Mouse (Mus musculus): ENCODE measurements around the gene 4921517D22Rik. TPM values are rescaled to one million over a fixed set of nuclear protein-coding genes. Genes with fewer than 3 reads are reported as not detected.

4921517D22Rik gene
- polyA plus RNA-seq, 1 experiment, result not detected

DNA sequence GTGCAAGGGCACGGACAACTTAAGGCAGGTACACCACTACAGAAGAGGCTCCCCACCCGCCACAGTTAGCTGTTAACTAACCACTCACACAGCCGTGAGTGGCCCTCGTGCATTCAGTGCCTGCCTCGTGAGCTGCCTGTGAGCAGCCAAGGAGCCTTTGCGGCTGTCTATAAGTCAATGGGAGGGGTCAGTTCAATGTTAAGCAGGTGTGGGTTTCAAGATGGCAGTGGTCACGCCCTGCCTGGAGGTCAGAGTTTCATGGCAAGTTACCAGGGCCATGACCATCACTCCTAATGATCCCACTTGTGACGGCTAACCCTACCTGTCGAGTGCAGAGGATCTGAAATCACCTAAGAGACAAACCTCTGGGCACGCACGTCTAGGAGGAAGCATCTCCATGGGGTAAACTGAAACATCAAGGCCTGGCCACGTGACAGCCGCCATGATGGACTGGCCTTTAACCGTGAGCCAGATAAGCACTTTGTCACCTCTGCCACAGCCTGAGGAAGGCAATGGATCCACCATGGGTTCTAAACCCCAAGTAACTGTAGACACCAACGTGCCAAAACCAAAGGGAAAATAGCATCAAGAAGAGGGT lies 38.1 kb downstream of the 4921517D22Rik start:
- H3K4me1 ChIP-seq (ENCODE audit: control insufficient read depth, insufficient read depth, insufficient read length), result peaks cover 16% of the 10 kb centered on the region
- no peaks in the 10 kb centered on the region for H3K36me3 ChIP-seq (ENCODE audit: control insufficient read depth, insufficient read depth, low read length)
- TF ChIP-seq CTCF (IDR thresholded peaks at IDR 0.05; ENCODE audit: extremely low read depth, insufficient read depth, insufficient read length, insufficient replicate concordance) (no peak), POLR2A (IDR thresholded peaks at IDR 0.05; ENCODE audit: low read depth, low read length) (no peak)
- H3K4me3 ChIP-seq (ENCODE audit: extremely low read depth, insufficient read depth, insufficient read length), result no peak overlapping the region
- peak overlapping the region; percentile 30 for H3K27ac ChIP-seq (ENCODE audit: insufficient read depth, low read length)
- no peaks in the 10 kb centered on the region for H3K27me3 ChIP-seq (ENCODE audit: control insufficient read depth, insufficient read depth, low read length)
- WGBS, result 82% methylated on average over 15 of the region's 15 CpGs
- no peak for DNase-seq (ENCODE audit: low read depth in 1 of 2, low spot score in 2 of 2)

DNA sequence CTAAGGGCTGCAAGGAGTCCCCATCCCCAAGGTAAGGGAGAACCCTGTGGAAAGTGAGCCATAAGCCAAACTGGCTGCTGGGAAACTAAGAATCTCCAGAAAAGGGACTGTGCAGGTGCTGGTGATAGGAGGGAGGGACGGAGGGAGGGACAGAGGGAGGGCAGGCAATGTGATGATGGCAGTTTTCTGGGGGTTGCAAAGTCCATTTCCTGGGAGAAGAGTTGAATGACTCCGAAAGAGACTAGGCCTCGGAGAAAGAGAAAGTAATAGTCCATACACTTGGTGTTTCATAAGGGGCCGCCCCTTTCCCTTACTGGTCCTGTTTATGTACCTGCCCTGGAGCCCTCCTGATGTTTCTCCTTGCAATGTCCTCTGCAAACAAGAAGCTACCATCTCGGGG lies 39.4 kb downstream of the 4921517D22Rik start:
- H3K4me1 ChIP-seq (ENCODE audit: control insufficient read depth, insufficient read depth, insufficient read length), result peaks cover 16% of the 10 kb centered on the region
- no peak overlapping the region for H3K27ac ChIP-seq (ENCODE audit: insufficient read depth, low read length)
- peaks cover 2% of the 10 kb centered on the region; the same call in 1 of the 2 replicates for H3K36me3 ChIP-seq (ENCODE audit: control insufficient read depth, insufficient read depth, low read length)
- no peak for DNase-seq (ENCODE audit: low read depth in 1 of 2, low spot score in 2 of 2)
- 91% methylated on average over 5 of the region's 5 CpGs for WGBS
- TF ChIP-seq POLR2A (IDR thresholded peaks at IDR 0.05; ENCODE audit: low read depth, low read length), result no peak
- H3K4me3 ChIP-seq (ENCODE audit: extremely low read depth, insufficient read depth, insufficient read length), result no peak overlapping the region
- H3K27me3 ChIP-seq (ENCODE audit: control insufficient read depth, insufficient read depth, low read length), result no peaks in the 10 kb centered on the region

DNA sequence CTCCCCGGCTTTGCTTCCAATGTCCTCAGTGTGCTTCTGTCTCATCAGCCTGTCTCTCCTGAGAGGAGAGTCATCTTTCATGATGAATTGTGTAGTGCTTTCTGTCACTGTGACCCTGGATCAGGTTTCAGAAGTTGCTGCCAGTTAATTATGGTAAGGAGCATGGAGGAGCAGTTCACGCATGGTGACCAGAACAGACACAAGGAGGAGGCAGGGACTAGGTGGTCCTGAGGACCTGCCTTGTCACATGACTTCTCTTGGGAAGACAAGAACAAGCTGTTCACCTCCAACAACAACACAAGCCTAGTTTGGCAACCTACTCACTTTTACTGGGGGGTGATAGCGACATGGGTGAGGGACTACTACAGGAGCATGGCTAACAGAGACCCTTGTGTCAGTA lies 40.8 kb downstream of the 4921517D22Rik start:
- Histone ChIP-seq H3K4me1 (ENCODE audit: control insufficient read depth, insufficient read depth, insufficient read length) (peaks cover 16% of the 10 kb centered on the region), H3K36me3 (ENCODE audit: control insufficient read depth, insufficient read depth, low read length) (peaks cover 2% of the 10 kb centered on the region; the same call in 1 of the 2 replicates)
- 93% methylated on average over 3 of the region's 3 CpGs for WGBS

DNA sequence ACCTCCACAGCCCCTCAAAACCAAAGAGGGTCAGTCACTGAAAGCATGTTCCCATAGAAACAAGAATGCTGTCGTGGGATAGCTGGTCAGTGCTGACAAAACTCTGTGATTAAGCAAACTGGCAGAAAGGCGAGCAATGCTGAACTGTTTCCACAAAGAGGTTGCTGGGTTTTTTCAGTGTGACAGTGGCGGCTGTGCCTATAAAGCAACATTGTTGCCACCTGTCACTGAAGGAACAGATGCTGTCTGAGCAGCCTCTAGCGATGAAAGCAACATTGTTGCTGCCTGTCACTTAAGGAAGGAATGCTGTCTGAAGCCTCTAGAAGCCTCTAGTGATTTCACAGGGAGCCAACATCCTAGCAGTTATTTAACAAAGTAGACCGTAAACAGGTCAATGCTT lies 41.3 kb downstream of the 4921517D22Rik start:
- Histone ChIP-seq H3K4me1 (ENCODE audit: control insufficient read depth, insufficient read depth, insufficient read length) (peaks cover 16% of the 10 kb centered on the region), H3K36me3 (ENCODE audit: control insufficient read depth, insufficient read depth, low read length) (peaks cover 2% of the 10 kb centered on the region; the same call in 1 of the 2 replicates), H3K4me3 (ENCODE audit: extremely low read depth, insufficient read depth, insufficient read length) (no peak overlapping the region), H3K27me3 (ENCODE audit: control insufficient read depth, insufficient read depth, low read length) (no peaks in the 10 kb centered on the region), H3K27ac (ENCODE audit: insufficient read depth, low read length) (no peak overlapping the region)
- no peak for DNase-seq (ENCODE audit: low read depth in 1 of 2, low spot score in 2 of 2)
- WGBS, result 91% methylated on average over 5 of the region's 5 CpGs
- TF ChIP-seq CTCF (IDR thresholded peaks at IDR 0.05; ENCODE audit: extremely low read depth, insufficient read depth, insufficient read length, insufficient replicate concordance) (no peak), POLR2A (IDR thresholded peaks at IDR 0.05; ENCODE audit: low read depth, low read length) (no peak)

More for the DNA sequence above, 40.8 kb downstream of the 4921517D22Rik start:
- Histone ChIP-seq H3K27ac (ENCODE audit: insufficient read depth, low read length) (no peak overlapping the region), H3K4me3 (ENCODE audit: extremely low read depth, insufficient read depth, insufficient read length) (no peak overlapping the region), H3K27me3 (ENCODE audit: control insufficient read depth, insufficient read depth, low read length) (no peaks in the 10 kb centered on the region)
- no peak for TF ChIP-seq POLR2A (IDR thresholded peaks at IDR 0.05; ENCODE audit: low read depth, low read length)
- no peak for TF ChIP-seq CTCF (IDR thresholded peaks at IDR 0.05; ENCODE audit: extremely low read depth, insufficient read depth, insufficient read length, insufficient replicate concordance)
- no peak for DNase-seq (ENCODE audit: low read depth in 1 of 2, low spot score in 2 of 2)

DNA sequence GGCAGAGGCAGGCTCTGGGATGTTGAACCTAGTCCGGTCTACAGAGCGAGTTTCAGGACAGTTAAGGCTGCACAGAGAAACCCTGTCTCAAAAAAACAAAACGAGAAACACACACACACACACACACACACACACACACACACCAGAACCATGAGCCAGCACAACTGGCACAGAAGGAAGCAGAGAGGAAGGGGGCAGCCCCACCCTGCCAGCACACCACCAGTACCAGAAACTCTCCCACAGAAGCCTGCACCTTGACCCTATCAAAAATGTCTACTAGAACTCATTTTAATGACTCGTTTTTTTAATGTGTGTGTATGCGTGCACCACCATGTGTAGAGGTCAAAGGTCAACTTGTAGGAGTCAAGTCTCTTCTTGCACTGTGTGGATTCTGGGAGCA lies 44.1 kb downstream of the 4921517D22Rik start:
- 54% methylated on average over 5 of the region's 5 CpGs for whole genome bisulfite sequencing
- Histone ChIP-seq H3K4me1 (ENCODE audit: control insufficient read depth, insufficient read depth, insufficient read length) (no peaks in the 10 kb centered on the region; the same call in 1 of the 2 replicates), H3K4me3 (ENCODE audit: extremely low read depth, insufficient read depth, insufficient read length) (no peak overlapping the region), H3K36me3 (ENCODE audit: control insufficient read depth, insufficient read depth, low read length) (peaks cover 2% of the 10 kb centered on the region; the same call in 1 of the 2 replicates), H3K27ac (ENCODE audit: insufficient read depth, low read length) (no peak overlapping the region), H3K27me3 (ENCODE audit: control insufficient read depth, insufficient read depth, low read length) (no peaks in the 10 kb centered on the region)
- TF ChIP-seq POLR2A (IDR thresholded peaks at IDR 0.05; ENCODE audit: low read depth, low read length) (no peak), CTCF (IDR thresholded peaks at IDR 0.05; ENCODE audit: extremely low read depth, insufficient read depth, insufficient read length, insufficient replicate concordance) (no peak)
- no peak for DNase-seq (ENCODE audit: low read depth in 1 of 2, low spot score in 2 of 2)

DNA sequence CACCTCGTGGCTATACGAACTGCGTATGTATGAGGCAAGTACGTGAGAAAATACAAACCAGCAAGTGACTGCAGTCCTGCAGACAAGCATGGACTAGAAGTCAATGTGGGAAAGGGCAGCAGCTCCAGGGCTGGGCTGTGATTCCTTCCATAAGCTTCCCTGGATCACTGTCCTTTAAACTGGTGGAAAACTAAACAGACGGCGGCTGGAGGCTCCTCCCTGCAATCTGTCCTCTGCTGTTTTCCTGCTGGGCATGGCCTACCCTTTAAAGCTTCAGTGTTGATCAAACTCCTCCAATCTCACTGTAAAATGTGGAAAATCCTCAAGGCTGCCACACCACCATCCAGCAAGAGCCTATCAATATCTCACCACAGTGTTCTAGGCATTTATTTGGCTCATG lies 45.3 kb downstream of the 4921517D22Rik start:
- Histone ChIP-seq H3K4me1 (ENCODE audit: control insufficient read depth, insufficient read depth, insufficient read length) (no peaks in the 10 kb centered on the region; the same call in 1 of the 2 replicates), H3K27me3 (ENCODE audit: control insufficient read depth, insufficient read depth, low read length) (no peaks in the 10 kb centered on the region), H3K36me3 (ENCODE audit: control insufficient read depth, insufficient read depth, low read length) (peaks cover 2% of the 10 kb centered on the region; the same call in 1 of the 2 replicates), H3K4me3 (ENCODE audit: extremely low read depth, insufficient read depth, insufficient read length) (no peak overlapping the region), H3K27ac (ENCODE audit: insufficient read depth, low read length) (no peak overlapping the region)
- TF ChIP-seq POLR2A (IDR thresholded peaks at IDR 0.05; ENCODE audit: low read depth, low read length) (no peak), CTCF (IDR thresholded peaks at IDR 0.05; ENCODE audit: extremely low read depth, insufficient read depth, insufficient read length, insufficient replicate concordance) (no peak)
- no peak for DNase-seq (ENCODE audit: low read depth in 1 of 2, low spot score in 2 of 2)
- 95% methylated on average over 6 of the region's 6 CpGs for WGBS

DNA sequence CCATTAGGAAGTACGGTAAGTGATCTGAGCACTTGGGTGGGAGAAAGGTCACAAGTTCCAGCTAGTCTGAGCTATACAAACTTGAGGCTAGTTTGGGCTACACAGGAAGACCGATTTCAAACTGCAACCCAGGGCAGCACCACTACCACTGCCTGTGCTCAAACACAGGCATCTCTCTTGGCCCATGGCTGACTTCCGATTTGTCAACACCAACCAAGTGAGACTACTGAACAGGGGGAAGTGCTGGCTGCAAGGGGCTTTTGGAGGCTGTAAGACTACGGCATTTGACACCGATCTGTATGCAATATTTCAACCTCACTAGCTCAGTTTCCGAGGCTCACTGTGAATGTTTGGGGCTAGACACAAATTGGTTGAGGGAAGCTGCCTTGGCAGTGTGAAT lies 46.4 kb downstream of the 4921517D22Rik start:
- H3K36me3 ChIP-seq (ENCODE audit: control insufficient read depth, insufficient read depth, low read length), result peaks cover 2% of the 10 kb centered on the region; the same call in 1 of the 2 replicates

More for the DNA sequence above, 46.4 kb downstream of the 4921517D22Rik start:
- Histone ChIP-seq H3K4me1 (ENCODE audit: control insufficient read depth, insufficient read depth, insufficient read length) (no peaks in the 10 kb centered on the region; the same call in 1 of the 2 replicates), H3K27me3 (ENCODE audit: control insufficient read depth, insufficient read depth, low read length) (no peaks in the 10 kb centered on the region), H3K27ac (ENCODE audit: insufficient read depth, low read length) (no peak overlapping the region), H3K4me3 (ENCODE audit: extremely low read depth, insufficient read depth, insufficient read length) (no peak overlapping the region)
- DNase-seq (ENCODE audit: low read depth in 1 of 2, low spot score in 2 of 2), result no peak
- 89% methylated on average over 6 of the region's 6 CpGs for WGBS
- TF ChIP-seq CTCF (IDR thresholded peaks at IDR 0.05; ENCODE audit: extremely low read depth, insufficient read depth, insufficient read length, insufficient replicate concordance) (no peak), POLR2A (IDR thresholded peaks at IDR 0.05; ENCODE audit: low read depth, low read length) (no peak)
